ENCODE assay signal across 16 mouse cellular contexts in the genomic region with DNA sequence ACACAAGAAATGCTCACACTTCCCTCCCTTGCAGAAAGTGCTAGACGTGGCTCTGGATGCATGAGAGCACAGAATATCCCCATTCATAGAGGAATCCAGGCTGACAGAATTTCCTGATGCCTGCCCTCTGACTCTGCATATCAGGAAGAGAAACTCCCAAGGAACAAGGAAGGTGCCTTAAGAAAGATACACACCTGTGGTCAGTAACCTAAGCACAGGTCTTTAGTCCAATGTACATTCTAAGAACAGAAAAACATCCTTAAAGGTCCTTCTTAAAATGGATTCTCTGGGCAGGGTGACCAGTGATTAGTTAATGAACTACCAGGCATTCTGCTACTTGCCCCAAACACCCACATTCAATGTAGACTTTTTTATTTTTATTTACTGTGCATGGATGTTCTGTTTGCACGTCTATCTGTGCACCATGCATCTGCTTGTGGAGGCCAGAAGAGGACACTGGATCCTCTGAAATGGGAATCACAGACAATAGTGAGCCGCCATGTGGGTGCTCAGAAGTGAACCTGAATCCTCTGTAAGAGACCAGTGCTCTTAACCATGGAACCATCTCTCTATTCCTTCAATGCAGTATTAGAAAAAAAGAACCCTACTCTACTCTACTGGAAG. TPM values are rescaled to one million over a fixed set of nuclear protein-coding genes. Genes with fewer than 3 reads are reported as not detected.
A peak's percentile ranks its signal among the peaks of the same experiment; 100 is the strongest.
DNase-seq lines count a peak whose midpoint lies in the region; ATAC-seq and TF ChIP-seq lines count a peak whose summit lies in the region.
"Had no signal": no experiment of that assay in that cellular context is flagged by ENCODE, and none has a peak within 500 bp of the region (broad histone marks: within the 10 kb centered on the region; RNA-seq: fewer than 3 reads in every experiment).

No protein-coding gene starts in this region.

- 66% methylated on average over 3 of the region's 3 CpGs for WGBS in kidney, embryonic 14.5 days
- WGBS in midbrain, postnatal 0 days, result 86% methylated on average over 3 of the region's 3 CpGs
- WGBS in midbrain, embryonic 10.5 days, result 81% methylated on average over 3 of the region's 3 CpGs
- 79% methylated on average over 3 of the region's 3 CpGs for WGBS in stomach, embryonic 15.5 days

- no peaks in the 10 kb centered on the region for H3K9me3 ChIP-seq in kidney, embryonic 14.5 days (ENCODE audit: control insufficient read depth, low read length)
- no peaks in the 10 kb centered on the region for H3K9me3 ChIP-seq in midbrain, postnatal 0 days (ENCODE audit: low read length)
- no peaks in the 10 kb centered on the region for H3K9me3 ChIP-seq in midbrain, embryonic 10.5 days (replicated peaks)
- no peaks in the 10 kb centered on the region for H3K9me3 ChIP-seq in stomach, embryonic 15.5 days
- H3K9me3 ChIP-seq: forebrain, embryonic 10.5 days; hindbrain, embryonic 15.5 days; limb, embryonic 15.5 days had no signal

- H3K9ac ChIP-seq in kidney, embryonic 14.5 days (ENCODE audit: low read depth, low read length), result no peak overlapping the region
- no peak overlapping the region for H3K9ac ChIP-seq in midbrain, postnatal 0 days (replicated peaks; ENCODE audit: low read length, poor library complexity, severe bottlenecking)
- no peak overlapping the region for H3K9ac ChIP-seq in stomach, embryonic 15.5 days
- H3K9ac ChIP-seq: hindbrain, embryonic 15.5 days; limb, embryonic 15.5 days had no signal

- H3K27me3 ChIP-seq in kidney, embryonic 14.5 days (ENCODE audit: control insufficient read depth, insufficient read depth, low read length), result no peaks in the 10 kb centered on the region
- no peaks in the 10 kb centered on the region for H3K27me3 ChIP-seq in midbrain, postnatal 0 days (ENCODE audit: insufficient read depth, low read length)
- no peaks in the 10 kb centered on the region for H3K27me3 ChIP-seq in midbrain, embryonic 10.5 days (ENCODE audit: low read depth, poor library complexity, severe bottlenecking)
- no peaks in the 10 kb centered on the region for H3K27me3 ChIP-seq in stomach, embryonic 15.5 days (replicated peaks)
- H3K27me3 ChIP-seq: hindbrain, embryonic 15.5 days; limb, embryonic 15.5 days had no signal

- DNase-seq in gastrocnemius, adult 2 months, result no peak
- DNase-seq in gastrocnemius, postnatal 4 days (ENCODE audit: low spot score in 2 of 2), result no peak
- DNase-seq in kidney, postnatal 14 days, result no peak
- no peak for DNase-seq in midbrain, postnatal 0 days (ENCODE audit: low spot score)
- DNase-seq in midbrain, embryonic 10.5 days (ENCODE audit: low spot score), result no peak
- DNase-seq in cerebellum, adult 11-12 months, result no peak
- DNase-seq: cerebellum, adult 8-10 months; gastrocnemius, postnatal 25 days; retina, postnatal 1 day had no signal

- TF ChIP-seq CTCF in gastrocnemius, adult 2 months (IDR thresholded peaks at IDR 0.05), result no peak
- TF ChIP-seq CTCF in midbrain, postnatal 0 days (IDR thresholded peaks at IDR 0.05), result no peak

- peak overlapping the region; percentile 77 for H3K27ac ChIP-seq in gastrocnemius, adult 2 months
- H3K27ac ChIP-seq in kidney, embryonic 14.5 days (ENCODE audit: low read depth, low read length), result 0 out of 2 replicates have a peak overlapping the region, but pooled peaks have one; percentile 12
- H3K27ac ChIP-seq in midbrain, postnatal 0 days (ENCODE audit: low read depth, low read length), result no peak overlapping the region
- H3K27ac ChIP-seq in midbrain, embryonic 10.5 days (replicated peaks), result no peak overlapping the region
- H3K27ac ChIP-seq in stomach, embryonic 15.5 days, result peak overlapping the region; percentile 32; the same call in 1 of the 2 replicates
- H3K27ac ChIP-seq: forebrain, embryonic 10.5 days; hindbrain, embryonic 15.5 days; limb, embryonic 15.5 days had no signal

- peaks cover 29% of the 10 kb centered on the region for H3K4me1 ChIP-seq in kidney, embryonic 14.5 days (ENCODE audit: control insufficient read depth, insufficient read depth, low read length)
- peaks cover 21% of the 10 kb centered on the region for H3K4me1 ChIP-seq in midbrain, postnatal 0 days (ENCODE audit: insufficient read depth, low read length)
- peaks cover 34% of the 10 kb centered on the region for H3K4me1 ChIP-seq in midbrain, embryonic 10.5 days
- H3K4me1 ChIP-seq in stomach, embryonic 15.5 days, result peaks cover 24% of the 10 kb centered on the region

- no peak for ATAC-seq in kidney, embryonic 14.5 days (ENCODE audit: low FRiP score, low TSS enrichment)
- no peak for ATAC-seq in midbrain, postnatal 0 days (ENCODE audit: low FRiP score)
- no peak for ATAC-seq in stomach, embryonic 15.5 days (ENCODE audit: insufficient read depth, low FRiP score, low read depth)

- H3K4me3 ChIP-seq in gastrocnemius, adult 2 months, result no peak overlapping the region
- no peak overlapping the region for H3K4me3 ChIP-seq in kidney, embryonic 14.5 days (ENCODE audit: low read length)
- no peak overlapping the region for H3K4me3 ChIP-seq in midbrain, postnatal 0 days (ENCODE audit: low read depth, low read length)
- no peak overlapping the region for H3K4me3 ChIP-seq in midbrain, embryonic 10.5 days
- no peak overlapping the region for H3K4me3 ChIP-seq in stomach, embryonic 15.5 days (replicated peaks)
- H3K4me3 ChIP-seq: forebrain, embryonic 10.5 days; hindbrain, embryonic 15.5 days; limb, embryonic 15.5 days had no signal

- H3K4me2 ChIP-seq in kidney, embryonic 14.5 days (replicated peaks; ENCODE audit: low read depth, low read length), result 0 out of 2 replicates have a peak overlapping the region, but pooled peaks have one; percentile 2
- H3K4me2 ChIP-seq in midbrain, postnatal 0 days (ENCODE audit: low read depth, low read length, poor library complexity, severe bottlenecking), result 0 out of 2 replicates have a peak overlapping the region, but pooled peaks have one; percentile 12
- H3K4me2 ChIP-seq in stomach, embryonic 15.5 days, result no peak overlapping the region
- H3K4me2 ChIP-seq: limb, embryonic 15.5 days had no signal

- intact Hi-C loops in gastrocnemius, adult 2 months (cut with DNase I), result no loop called here

- H3K36me3 ChIP-seq in kidney, embryonic 14.5 days (ENCODE audit: control insufficient read depth, insufficient read depth, low read length), result no peaks in the 10 kb centered on the region
- H3K36me3 ChIP-seq in midbrain, postnatal 0 days (ENCODE audit: insufficient read depth, low read length), result no peaks in the 10 kb centered on the region
- no peaks in the 10 kb centered on the region for H3K36me3 ChIP-seq in midbrain, embryonic 10.5 days
- no peaks in the 10 kb centered on the region for H3K36me3 ChIP-seq in stomach, embryonic 15.5 days
- H3K36me3 ChIP-seq: forebrain, embryonic 10.5 days; hindbrain, embryonic 15.5 days; limb, embryonic 15.5 days had no signal

RNA-seq across cellular contexts. Expression of gene Rnf169, which starts 16.9 kb away (rescaled TPM):
- total RNA-seq in gastrocnemius, adult 2 months (2021), result 1 to 10 TPM; 8.1 to 10.0 TPM
- total RNA-seq in gastrocnemius, postnatal 4 days (2021), result 10 to 100 TPM; 12.4 to 14.5 TPM
- 7.3 and 8.2 TPM in 2 replicates for polyA plus RNA-seq in kidney, embryonic 14.5 days (2014; fragmentation: Nextera tagmentation; extraction: Ambion mirVana)
- 17.1 and 18.8 TPM in 2 replicates for total RNA-seq in midbrain, postnatal 0 days (2014; rRNA removed)
- polyA plus RNA-seq in midbrain, postnatal 0 days (2015; fragmentation: Nextera tagmentation; extraction: Ambion mirVana), result 3.1 and 3.6 TPM in 2 replicates
- polyA plus RNA-seq in midbrain, embryonic 10.5 days (2016; fragmentation: Nextera tagmentation; extraction: Ambion mirVana), result 4.0 and 4.5 TPM in 2 replicates
- 4.8 and 4.9 TPM in 2 replicates for polyA plus RNA-seq in stomach, embryonic 15.5 days (2015; fragmentation: Nextera tagmentation; extraction: Ambion mirVana)

RNA-seq across cellular contexts. Expression of gene Chrdl2, which starts 42.6 kb away (rescaled TPM):
- 1 to 10 TPM; 2.0 to 3.2 TPM for total RNA-seq in gastrocnemius, adult 2 months (2021)
- total RNA-seq in gastrocnemius, postnatal 4 days (2021), result 1 to 10 TPM; 4.7 to 6.5 TPM
- polyA plus RNA-seq in kidney, embryonic 14.5 days (2014; fragmentation: Nextera tagmentation; extraction: Ambion mirVana), result 0.32 and 0.84 TPM in 2 replicates
- 1.7 TPM in 1 of 2 replicates, not detected in the other for total RNA-seq in midbrain, postnatal 0 days (2014; rRNA removed)
- 0.21 and 0.23 TPM in 2 replicates for polyA plus RNA-seq in midbrain, postnatal 0 days (2015; fragmentation: Nextera tagmentation; extraction: Ambion mirVana)
- 0.14 and 0.16 TPM in 2 replicates for polyA plus RNA-seq in midbrain, embryonic 10.5 days (2016; fragmentation: Nextera tagmentation; extraction: Ambion mirVana)
- polyA plus RNA-seq in stomach, embryonic 15.5 days (2015; fragmentation: Nextera tagmentation; extraction: Ambion mirVana), result 0.94 and 1.0 TPM in 2 replicates
- total RNA-seq: adrenal gland, postnatal 4 days; megakaryocyte progenitor cell, adult 5-6 weeks had no signal

Comparison
In these comparisons a context has a peak if more than half of its experiments do, and no peak if none do; other contexts are left out.
1. H3K27ac ChIP-seq: peak in gastrocnemius, adult 2 months (single experiment), kidney, embryonic 14.5 days (single experiment) and stomach, embryonic 15.5 days (single experiment); none in midbrain, postnatal 0 days (single experiment) and midbrain, embryonic 10.5 days (single experiment).